Mouse (Mus musculus): ENCODE measurements around the gene Hoxa9. TPM values are rescaled to one million over a fixed set of nuclear protein-coding genes. Genes with fewer than 3 reads are reported as not detected.

Hoxa9 gene
- total RNA-seq, 2 experiments from 2014 or later = not detected

DNA sequence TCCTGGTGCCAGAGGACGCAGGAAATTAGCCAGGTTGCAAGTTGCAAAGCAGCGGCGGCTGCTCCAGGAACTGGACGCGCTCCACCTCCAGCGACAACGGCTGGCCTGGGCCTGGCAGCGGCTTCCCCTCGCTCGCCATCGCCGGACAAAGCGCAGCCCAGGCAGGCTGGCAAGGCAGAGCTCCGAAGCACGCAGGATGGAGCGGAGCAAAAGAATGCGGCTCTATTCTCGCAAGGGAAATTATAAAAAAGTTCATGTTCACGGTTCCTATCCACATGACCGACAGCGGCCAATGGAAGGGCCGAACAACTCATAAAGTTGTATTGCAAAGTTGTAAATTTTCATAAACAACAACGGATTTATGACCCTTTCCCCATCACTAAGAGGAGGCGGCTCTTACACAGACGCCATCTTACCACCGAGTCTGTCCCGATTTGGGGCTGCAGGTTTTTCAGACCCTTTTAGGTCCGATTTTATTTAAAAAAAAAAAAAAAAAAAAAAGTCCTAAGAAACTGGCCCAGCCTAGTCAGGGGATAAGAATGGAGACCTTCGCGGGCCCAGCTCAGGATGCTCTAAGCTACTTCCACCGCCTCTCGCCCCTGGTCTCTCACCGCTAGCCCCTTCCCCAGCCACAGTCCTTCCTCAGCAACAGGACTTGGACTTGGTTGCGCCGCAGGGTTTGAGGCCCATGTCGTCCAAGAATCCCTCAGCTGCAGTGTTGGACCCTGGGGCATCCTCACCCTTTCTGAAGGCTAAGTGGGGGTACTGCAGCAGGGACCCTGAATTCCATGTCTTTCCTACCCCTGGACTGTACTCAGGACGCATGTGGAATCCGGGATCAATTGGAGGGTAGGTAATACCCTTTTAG is 17.5 kb downstream of the Hoxa9 start, which contains the start of the genes Hoxa3 and Gm28308:
TSS of gene Hoxa3 (minus strand) at position 218 of the 868 bp plus-strand sequence.
TSS of gene Gm28308 (minus strand) at position 221 of the 868 bp plus-strand sequence.
- intact Hi-C loops (cut with DNase I) = no loop called here

DNA sequence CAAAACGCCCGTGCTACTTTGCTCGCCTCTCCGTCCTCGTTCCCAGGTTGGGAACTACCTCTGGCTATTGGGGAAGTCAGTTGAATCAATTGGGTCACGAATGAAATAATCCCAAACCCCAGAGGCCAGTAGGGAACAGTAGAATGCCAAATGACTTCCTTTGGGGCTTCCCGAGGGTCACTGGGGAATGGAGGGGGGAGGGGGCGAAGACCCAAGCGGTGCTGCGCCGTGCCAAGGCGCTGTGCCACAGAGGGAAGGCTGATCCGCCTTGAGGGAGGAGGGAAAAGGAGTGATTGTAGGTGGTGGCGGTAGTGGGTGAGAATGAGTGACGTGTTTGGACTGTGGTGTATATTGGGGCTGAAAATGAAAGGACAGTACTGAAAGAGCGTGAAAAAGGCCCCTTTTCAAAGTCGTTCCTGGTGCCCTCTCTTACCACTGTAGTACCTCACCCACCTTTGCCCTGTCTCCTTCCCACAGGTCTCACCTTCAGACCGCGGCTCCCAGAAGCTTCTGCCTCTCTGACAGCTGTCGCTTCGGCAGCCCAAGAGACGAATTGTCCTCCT is 18.3 kb downstream of the Hoxa9 start:
- intact Hi-C loops (cut with DNase I) = no loop called here
- no peak for DNase-seq (ENCODE audit: extremely low spot score in 1 of 2, low spot score in 2 of 2)

More for the DNA sequence above, 17.5 kb downstream of the Hoxa9 start, which contains the start of the genes Hoxa3 and Gm28308:
- no peak for DNase-seq (ENCODE audit: extremely low spot score in 1 of 2, low spot score in 2 of 2)

DNA sequence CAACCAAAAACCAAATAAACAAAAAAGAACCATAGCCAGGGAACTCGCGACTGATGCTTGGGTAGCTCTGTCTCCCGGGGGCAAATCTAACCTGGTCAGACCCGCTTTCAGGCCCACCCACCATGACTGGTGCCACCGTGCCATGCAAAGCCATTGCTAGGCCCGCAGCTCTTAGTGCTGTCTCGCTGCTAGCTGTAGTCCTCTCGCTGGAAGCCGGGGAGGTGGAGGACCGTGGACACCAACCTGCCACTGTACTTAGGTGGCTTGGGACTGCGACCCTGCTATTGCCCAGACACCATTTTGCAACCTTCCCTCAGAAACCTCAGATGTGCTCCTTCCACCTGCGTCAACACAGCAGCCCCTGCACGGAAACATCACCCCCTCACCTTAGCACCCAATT is 18.9 kb downstream of the Hoxa9 start:
- DNase-seq (ENCODE audit: extremely low spot score in 1 of 2, low spot score in 2 of 2) = no peak
- intact Hi-C loops (cut with DNase I) = no loop called here

DNA sequence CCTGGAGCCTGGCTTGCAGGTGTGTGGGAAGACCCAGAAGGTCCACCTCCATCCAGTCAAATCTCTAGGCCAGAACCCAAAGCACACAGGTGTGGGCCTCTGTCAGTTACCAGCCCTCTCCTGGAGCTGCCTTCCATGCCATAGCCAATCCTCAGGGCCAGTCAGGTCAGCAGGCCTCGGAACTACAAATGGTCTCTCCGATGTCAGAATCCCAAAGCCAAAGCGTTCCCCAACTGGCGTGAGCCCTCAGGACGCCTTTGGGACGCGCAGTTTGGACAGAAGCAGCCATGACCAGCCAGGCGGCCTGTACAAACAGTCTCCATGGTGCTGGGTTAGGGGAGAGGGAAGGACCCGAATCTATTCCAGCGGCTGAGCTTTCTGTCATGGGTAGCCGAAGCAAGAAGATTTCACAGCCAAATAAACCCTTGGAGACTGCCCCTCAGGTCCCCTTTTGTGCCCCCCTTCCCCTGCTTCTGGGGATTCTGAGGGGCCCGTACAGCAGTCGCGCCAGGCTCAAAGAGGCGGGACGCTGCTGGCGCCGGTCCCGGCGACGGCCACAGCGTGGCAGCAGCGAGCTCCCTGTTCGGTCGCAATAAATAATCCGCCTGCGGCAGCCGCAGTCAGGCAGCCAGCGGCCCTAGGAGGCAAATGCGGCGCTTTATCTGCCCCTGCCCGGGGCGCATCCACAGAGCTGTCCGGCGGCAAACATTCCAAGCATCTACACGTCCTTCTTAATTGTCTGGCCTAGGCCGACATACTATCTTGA is 19.5 kb downstream of the Hoxa9 start:
- intact Hi-C loops (cut with DNase I) = no loop called here
- DNase-seq (ENCODE audit: extremely low spot score in 1 of 2, low spot score in 2 of 2) = peak in 1 of 2 experiments; percentile 72

DNA sequence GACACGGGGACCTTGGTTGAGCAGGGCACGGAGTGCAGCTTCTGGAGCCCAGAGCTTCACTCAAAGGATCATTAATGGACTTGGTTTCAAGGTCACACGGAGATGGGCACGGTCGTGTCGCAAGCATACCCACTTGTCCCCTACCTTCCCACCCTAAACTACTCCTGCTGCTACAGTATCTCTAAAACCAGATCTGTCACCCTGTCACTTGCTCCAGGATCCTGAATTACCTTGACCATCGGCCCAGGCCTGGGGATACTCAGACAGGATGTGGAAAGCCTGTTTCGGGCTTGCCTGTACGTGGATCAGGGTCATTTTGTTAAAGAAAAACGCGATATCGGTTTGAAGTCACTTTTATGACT is 21.2 kb downstream of the Hoxa9 start:
- DNase-seq (ENCODE audit: extremely low spot score in 1 of 2, low spot score in 2 of 2) = no peak
- intact Hi-C loops (cut with DNase I) = no loop called here

DNA sequence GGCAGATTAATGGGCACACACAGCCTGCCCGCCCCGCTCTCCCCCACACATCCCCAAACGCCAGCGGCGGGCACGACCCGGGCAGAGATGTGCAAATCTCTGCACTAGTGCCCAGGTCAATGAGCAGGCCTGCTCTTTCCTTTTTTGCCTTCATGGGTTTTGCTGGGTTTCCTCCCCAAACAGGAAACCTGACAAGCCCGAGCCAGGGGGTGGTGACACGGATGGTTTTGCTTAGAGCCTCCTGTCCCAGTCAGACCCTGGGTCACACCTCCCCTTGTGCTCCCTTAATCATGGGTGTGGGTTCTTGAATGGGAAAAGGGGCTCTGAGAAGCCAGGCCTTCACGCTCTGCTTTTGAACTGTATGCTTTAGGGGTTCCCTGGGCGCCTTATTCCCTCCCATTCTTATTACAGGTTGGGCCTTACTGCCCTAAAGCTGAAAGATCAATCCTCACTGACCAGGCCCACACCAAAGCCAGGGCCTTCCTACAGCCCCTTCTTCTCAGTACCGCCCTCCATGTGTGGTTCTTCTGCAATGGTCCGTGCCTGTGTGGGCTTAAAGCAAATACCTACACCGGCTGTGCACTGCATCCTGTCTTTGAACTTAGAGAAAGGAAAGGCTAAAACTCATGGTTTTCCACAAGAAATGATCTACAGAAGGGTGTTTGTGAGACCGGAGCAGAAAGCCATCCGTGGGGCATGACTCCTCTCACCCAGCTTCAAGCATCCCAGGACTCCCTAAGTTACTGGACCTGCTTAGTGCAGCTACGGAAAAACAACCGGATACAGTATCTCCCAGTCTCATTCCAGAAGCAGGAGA is 21.8 kb downstream of the Hoxa9 start:
- no peak for DNase-seq (ENCODE audit: extremely low spot score in 1 of 2, low spot score in 2 of 2)
- intact Hi-C loops (cut with DNase I) = no loop called here

DNA sequence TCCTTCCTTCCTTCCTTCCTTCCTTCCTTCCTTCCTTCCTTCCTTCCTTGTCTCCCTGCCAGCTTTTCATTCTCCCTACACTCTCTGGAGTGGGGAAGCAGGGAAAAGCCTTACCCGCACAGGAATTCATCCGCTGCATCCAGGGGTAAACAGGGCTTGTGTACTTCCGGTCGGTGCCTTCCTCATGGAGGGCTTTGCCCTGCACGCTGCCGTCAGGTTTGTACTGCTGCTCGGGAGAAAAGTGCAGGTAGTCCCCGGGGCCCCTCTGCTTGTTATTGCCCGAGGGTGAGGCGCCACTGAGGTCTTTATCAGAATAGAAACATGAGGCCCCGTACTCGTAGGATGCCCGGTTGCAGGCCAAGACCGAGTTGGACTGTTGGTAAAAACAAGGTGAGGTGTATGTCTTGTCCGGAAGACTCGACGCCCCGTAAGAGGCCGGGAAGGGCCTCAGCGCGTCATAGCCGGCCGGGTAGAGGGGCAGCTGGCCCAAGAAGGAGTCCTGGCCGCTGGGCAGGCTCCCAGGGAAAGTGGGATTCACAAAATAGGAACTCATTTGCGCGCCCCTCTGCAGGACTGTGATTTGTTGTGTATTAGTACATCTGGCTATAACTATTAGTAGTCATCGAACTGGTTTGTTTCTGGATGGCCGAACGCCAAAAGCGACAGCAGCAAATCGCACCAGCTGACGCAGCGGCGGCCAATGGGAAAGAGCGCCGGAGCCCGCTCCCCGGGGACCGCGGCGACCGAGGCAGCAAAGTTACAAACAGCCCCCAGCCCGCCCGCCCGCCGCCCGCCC is 22.6 kb downstream of the Hoxa9 start, which contains the start of gene Hoxa6:
TSS of gene Hoxa6 (minus strand) at position 651 of the 796 bp plus-strand sequence.
- DNase-seq (ENCODE audit: extremely low spot score in 1 of 2, low spot score in 2 of 2) = no peak
- intact Hi-C loops (cut with DNase I) = no loop called here

DNA sequence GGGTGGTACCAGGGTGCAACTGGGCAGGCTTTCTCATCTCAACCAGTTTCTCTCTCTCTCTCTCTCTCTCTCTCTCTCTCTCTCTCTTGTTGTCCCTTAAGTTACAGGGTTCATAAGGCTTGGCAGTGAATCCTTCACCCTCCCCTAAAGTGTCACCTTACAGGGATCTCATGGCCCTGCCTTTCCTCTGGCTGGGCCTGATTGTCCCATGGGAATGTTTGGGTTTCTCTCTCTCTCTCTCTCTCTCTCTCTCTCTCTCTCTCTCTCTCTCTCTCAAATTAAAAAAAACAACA is 23.3 kb downstream of the Hoxa9 start:
- intact Hi-C loops (cut with DNase I) = no loop called here
- DNase-seq (ENCODE audit: extremely low spot score in 1 of 2, low spot score in 2 of 2) = no peak

DNA sequence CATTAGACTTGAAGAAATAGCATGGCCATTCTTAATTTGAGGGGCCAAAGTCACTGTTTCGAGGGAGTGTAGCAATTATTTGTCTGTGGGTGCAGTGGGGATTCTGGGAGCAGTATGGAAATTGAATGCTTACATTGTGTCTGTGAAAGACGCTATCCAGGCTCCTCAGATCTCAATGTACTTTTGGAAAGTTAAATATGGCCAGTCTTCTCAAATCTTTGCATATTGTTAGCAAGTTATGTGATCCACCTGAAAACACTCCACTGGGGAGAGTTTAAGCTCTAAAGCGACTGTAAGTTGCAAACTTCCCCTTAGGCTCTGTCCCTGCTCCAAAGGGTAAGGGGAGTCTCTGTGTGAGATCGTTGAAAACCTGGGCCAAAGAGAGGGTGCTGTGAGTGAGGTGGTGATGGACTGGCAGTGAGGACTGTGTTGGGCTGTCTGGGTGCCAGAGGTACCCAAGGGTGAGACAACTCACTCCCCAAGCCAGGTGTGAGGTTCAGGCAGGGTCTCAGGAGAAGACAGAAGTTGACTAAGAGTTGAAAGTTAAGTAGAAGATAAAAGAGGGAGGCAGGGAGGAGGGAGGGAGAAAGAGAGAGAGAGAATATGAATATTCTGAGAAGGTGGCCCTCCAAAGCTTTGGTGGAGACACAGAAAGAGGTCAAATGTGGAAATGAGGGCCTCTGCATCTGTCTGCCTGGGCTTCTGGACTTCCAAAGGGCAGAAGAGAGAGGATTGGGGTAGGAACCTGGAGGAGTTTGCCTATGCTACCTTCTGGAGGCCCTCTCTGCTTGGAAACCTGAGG is 23.8 kb downstream of the Hoxa9 start:
- DNase-seq (ENCODE audit: extremely low spot score in 1 of 2, low spot score in 2 of 2) = no peak
- intact Hi-C loops (cut with DNase I) = no loop called here

DNA sequence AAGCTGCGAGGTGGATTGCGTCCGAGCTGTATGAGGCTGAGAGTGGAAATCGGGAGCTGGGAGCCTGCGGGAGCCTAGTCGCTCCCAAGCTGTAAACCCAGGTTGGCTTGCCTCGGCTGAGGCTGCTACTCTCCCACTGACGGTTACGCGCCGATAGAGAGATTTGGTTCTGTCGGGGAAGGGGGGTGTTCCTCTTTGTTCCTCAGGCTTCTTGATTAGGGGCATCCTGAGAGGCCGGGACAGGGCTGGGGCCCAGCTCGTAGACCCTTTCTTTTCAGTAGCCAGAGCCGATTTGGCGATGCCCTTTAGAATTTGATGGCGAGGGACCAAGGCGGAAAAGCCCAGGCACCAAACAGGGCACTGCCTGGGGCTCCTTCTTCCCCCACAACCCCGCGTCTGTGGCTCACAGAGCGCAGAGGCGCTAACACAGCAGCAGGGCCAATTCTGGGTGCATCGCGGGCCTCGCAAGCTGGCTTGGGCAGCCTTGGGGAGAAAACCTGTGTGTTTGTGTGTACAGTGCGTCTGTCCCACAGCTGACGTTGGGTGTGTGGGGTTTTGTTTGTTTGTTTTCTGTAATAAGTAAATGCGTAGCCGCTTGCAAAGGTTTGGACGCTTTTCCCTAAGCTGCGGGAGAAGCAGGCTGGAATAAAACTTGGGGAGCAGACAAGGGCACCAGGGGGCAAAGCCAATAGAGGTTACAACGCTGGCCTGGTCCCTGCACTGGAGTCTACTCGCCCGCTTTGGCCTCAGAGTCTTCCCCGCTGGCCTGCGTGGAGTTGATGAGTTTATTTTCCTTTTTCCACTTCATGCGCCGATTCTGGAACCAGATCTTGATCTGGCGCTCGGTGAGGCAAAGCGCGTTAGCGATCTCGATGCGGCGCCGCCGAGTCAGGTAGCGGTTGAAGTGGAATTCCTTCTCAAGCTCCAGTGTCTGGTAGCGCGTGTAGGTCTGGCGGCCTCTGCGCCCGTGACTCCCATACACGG is 25.0 kb downstream of the Hoxa9 start:
- no peak for DNase-seq (ENCODE audit: extremely low spot score in 1 of 2, low spot score in 2 of 2)
- intact Hi-C loops (cut with DNase I) = no loop called here

DNA sequence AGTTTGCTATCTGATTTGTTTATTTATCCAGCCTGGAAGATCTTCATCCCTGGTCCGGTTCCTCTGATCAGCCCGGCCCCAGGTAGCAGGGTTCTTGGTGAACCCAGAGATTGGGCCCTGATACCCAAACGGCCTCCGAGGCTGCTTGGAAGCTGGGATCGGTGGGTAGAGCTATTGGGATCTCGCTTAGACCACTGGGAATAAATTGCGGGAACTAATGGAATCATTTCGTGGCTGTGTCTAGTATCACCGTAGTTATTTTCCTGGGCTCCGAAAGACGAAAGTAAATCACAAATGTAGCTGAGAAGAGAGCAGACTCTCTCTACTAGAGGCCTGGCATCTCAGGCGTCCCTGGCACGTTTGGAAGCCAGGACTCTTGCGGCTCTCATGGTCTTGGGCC is 25.7 kb downstream of the Hoxa9 start:
- intact Hi-C loops (cut with DNase I) = no loop called here
- no peak for DNase-seq (ENCODE audit: extremely low spot score in 1 of 2, low spot score in 2 of 2)

DNA sequence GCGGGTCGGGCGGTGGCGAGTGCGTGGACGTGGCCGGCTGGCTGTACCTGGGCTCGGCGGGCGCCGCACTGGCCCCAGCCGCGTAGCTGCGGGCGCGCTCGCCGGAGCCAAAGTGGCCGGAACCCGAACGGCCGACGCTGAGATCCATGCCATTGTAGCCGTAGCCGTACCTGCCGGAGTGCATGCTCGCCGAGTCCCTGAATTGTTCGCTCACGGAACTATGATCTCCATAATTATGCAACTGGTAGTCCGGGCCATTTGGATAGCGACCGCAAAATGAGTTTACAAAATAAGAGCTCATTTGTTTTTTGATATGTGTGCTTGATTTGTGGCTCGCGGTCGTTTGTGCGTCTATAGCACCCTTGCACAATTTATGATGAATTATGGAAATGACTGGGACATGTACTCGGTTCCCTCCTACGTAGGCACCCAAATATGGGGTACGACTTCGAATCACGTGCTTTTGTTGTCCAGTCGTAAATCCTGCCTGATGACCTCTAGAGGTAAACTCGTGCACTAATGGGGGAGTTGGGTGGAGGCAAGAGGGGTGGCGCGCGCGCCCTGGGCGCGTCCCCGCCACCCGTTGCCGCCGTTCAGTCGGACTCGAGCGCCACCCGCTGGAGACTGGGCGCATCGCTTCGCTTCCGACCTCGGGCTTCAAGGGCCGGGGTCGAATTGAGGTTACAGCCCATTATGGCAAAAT is 26.7 kb downstream of the Hoxa9 start, which contains the start of gene Hoxa5:
TSS of gene Hoxa5 (minus strand) at position 538 of the 703 bp plus-strand sequence.
- intact Hi-C loops (cut with DNase I) = no loop called here
- no peak for DNase-seq (ENCODE audit: extremely low spot score in 1 of 2, low spot score in 2 of 2)

DNA sequence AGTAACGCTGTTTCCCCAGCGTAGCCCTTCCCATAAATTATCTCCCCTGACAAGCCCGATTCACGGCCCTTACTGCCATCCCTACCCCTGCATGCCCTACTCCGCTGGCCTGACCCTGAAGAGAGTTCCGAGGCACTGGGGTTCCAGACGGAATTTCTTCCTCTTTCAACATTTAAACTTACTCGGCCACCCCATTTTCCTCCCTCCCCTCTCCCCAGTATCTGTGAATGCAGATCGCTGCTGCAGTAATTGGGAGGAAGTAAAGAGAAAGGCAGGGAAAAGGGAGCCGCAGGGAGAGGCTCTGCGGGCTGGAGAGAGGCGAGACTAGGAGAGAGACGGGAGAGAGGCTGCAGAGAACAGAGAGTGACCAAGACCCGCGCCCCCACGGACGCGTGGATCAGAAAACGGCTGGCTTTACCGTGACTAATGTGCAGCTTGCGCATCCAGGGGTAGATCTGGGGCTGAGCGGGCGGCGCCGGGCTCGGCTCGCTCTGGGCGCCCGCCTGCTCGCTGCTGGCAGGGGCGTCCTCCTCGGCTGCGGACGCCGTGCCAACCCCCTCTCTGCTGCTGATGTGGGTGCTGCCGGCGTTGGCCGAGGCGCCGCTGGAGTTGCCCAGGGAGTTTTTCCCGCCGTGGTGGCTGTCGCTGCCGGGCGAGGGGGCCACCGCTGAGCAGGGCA is 27.4 kb downstream of the Hoxa9 start:
- intact Hi-C loops (cut with DNase I) = no loop called here
- no peak for DNase-seq (ENCODE audit: extremely low spot score in 1 of 2, low spot score in 2 of 2)

DNA sequence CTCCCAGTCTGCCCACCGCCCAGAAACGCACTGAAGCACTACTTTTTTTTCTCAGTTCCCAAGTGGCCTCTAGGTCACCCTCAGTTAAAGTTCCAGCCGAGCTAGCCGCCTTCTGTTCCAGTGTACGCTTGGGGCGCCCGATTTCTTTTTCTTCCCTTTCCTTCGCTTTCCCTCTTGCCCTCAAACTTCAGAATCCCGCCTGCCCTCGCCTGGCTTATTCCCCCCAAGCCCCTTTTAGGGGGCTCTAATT is 27.8 kb downstream of the Hoxa9 start:
- DNase-seq (ENCODE audit: extremely low spot score in 1 of 2, low spot score in 2 of 2) = no peak
- intact Hi-C loops (cut with DNase I) = no loop called here

DNA sequence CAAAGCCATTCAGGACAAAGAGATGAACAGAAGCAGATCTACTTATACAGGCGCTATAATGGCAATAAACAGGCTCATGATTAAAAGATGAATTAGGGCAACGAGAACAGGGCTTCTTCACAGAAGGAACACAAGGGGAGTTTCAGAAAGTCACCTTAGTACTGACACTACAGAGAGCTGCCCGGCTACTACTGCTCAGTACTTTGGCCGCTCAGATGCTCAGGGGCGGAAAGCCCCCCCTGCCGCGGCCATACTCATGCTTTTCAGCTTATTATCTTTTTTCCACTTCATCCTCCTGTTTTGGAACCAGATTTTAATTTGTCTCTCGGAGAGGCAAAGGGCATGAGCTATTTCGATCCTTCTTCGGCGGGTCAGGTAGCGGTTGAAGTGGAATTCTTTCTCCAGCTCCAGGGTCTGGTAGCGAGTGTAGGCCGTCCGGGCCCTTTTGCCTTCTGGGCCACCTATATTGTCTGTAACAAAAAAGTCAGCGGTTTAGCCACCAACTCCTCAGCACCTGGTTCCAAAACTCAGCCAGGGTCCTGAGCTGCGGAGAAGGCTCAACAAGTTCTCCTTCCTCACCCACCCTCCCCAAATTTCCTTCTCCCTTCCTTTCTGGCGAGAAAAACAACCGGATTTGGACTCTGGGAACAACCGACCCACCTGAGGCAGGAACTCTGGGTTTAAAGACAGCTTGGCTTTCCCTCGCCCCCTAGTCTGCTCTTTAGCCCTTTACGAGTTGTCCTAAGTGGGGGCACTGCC is 28.3 kb downstream of the Hoxa9 start:
- intact Hi-C loops (cut with DNase I) = no loop called here
- no peak for DNase-seq (ENCODE audit: extremely low spot score in 1 of 2, low spot score in 2 of 2)

All from left cerebral cortex, postnatal 10 days (tissue).